Mouse (Mus musculus): ENCODE results near the gene Aox4. TPM values are rescaled to one million over a fixed set of nuclear protein-coding genes. Genes with fewer than 3 reads are reported as not detected.

The Aox4 gene
- polyA plus RNA-seq (2017; shearing (Covaris generic)) = 1 to 10 TPM in 1 of 2 experiments, under 1 TPM in 1; 0.74 to 1.5 TPM

DNA sequence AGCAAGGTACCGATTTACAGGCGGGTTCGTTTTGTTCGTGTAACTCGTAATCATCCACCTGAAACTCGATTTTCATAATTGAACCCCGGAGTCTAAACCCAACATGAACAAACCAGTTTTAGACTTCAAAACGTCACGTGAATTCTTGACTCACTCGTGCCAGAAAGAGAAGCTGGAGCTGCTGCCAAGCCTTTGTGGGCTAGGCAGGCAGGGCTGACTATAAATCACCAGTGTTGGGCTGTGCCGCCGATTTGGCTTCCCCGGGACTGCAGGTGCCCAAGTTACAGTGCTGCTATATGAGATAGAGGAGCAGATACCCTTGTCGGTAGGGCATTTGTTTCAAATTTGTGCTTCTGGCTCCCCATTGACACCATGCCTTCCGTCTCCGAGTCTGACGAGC, at the start of gene Aox4:
Gene Aox4 (plus strand): TSS at position 195 of the 400 bp plus-strand sequence.

DNA sequence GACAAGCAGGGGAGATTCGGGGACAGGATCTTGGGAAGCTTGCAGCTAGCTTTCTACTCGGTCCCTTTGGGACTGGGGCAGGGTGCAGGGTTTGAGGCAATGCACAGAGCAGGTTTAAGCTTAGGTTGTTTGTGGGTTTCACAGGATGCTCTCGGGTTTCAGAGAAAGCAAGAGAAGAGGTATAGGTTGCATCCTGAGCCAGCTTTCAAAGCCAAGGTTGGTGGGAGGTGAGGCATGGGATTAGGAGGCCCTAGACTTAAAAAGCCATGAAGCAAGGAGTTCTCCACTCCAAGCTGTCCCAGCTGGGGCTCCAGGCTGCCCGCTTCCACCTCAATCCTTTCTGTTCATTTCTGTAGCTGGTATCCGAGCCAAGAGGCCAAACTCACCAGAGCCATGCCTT, 67.8 kb downstream of the Aox4 start, which contains the start of gene Aox2:
Gene Aox2 (plus strand): TSS at position 301 of the 400 bp plus-strand sequence.

Other genes starting within 250 kb of the Aox4 start
- gene Sgo2a, start 214.4 kb upstream of the Aox4 start, polyA plus RNA-seq (2017; shearing (Covaris generic)) = under 1 TPM; 0.08 to 0.32 TPM
- gene Kctd18, start 191.4 kb upstream of the Aox4 start, polyA plus RNA-seq (2017; shearing (Covaris generic)) = 10 to 100 TPM; 34.4 to 40.9 TPM
- gene Aox1, start 180.5 kb upstream of the Aox4 start, polyA plus RNA-seq (2017; shearing (Covaris generic)) = 1 to 10 TPM in 1 of 2 experiments, under 1 TPM in 1; 0.10 to 1.2 TPM
- gene Aox3, start 97.3 kb upstream of the Aox4 start, polyA plus RNA-seq (2017; shearing (Covaris generic)) = under 1 TPM in 1 of 2 experiments, not detected in 1; 0.61 TPM
- gene Aox2, start 67.9 kb downstream of the Aox4 start, polyA plus RNA-seq (2017; shearing (Covaris generic)) = under 1 TPM; 0.06 to 0.16 TPM
- 100 to 1,000 TPM; 325 to 394 TPM for gene Bzw1, start 182.5 kb downstream of the Aox4 start, polyA plus RNA-seq (2017; shearing (Covaris generic))
- 100 to 1,000 TPM; 323 to 352 TPM for gene Clk1, start 213.7 kb downstream of the Aox4 start, polyA plus RNA-seq (2017; shearing (Covaris generic))
- gene Nif3l1, start 234.8 kb downstream of the Aox4 start, polyA plus RNA-seq (2017; shearing (Covaris generic)) = 10 to 100 TPM; 29.0 to 35.6 TPM
- 10 to 100 TPM; 50.0 to 66.4 TPM for gene Ppil3, start 235.1 kb downstream of the Aox4 start, polyA plus RNA-seq (2017; shearing (Covaris generic))

Measured in inflammation-experienced regulatory T-cells (primary cell).